Mouse (Mus musculus): ENCODE measurements around the gene Dock6.
"Not testable (repeated sequence)": the region's sequence is repeated elsewhere in the genome, so short reads cannot be mapped to it uniquely, and the experiment has no call there.

Dock6 gene

GRCm38 (mm10) chr9:21852128-21853091, at the start of gene Dock6:
Gene Dock6, minus strand, starts transcription at chr9:21852635.
- DNase-seq (ENCODE audit: low read depth, low spot score) = peak; percentile 73

GRCm38 (mm10) chr9:21901223-21901820, 48.9 kb upstream of the Dock6 start:
- DNase-seq (ENCODE audit: low read depth, low spot score) = peak; percentile 78

- DNase-seq (ENCODE audit: low read depth, low spot score) = no peak
Measured at GRCm38 (mm10) chr9:21889229-21889628, 36.8 kb upstream of the Dock6 start.

- DNase-seq (ENCODE audit: low read depth, low spot score) = no peak
Measured at GRCm38 (mm10) chr9:21876601-21877000, 24.2 kb upstream of the Dock6 start.

- DNase-seq (ENCODE audit: low read depth, low spot score) = no peak
Measured at GRCm38 (mm10) chr9:21872204-21872603, 19.8 kb upstream of the Dock6 start.

DNA sequence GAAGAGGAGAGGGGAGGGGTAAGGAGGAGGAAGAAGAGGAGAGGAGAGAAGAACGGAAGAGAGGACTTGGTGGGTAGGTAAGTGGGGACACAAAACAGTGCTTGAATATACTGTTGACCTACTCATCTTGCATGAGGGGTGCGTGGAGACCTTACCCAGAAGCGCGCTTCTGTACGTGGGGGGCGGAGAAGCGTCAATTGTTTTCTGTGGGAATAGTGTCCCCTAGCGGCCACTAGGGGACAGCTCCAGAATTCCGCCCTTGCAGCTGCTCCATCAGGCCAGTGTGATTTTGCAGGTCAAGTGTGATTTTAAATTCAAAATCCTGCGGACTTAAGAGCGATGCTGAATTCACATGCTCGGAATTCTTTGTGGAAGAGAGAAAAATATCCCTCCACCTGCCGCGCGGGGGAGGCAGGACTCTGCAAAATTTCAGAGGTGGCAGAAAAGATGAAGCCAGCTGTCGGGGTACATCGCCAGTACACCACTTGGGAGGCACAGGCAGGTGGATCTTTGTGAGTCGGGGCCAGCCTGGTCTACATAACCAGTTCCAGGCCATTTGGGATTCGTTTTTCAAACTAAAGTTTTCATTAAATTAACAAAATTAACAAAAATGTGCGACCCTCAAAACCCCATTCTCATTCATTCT, 18.6 kb upstream of the Dock6 start:
- peak; percentile 37 for DNase-seq (ENCODE audit: low read depth, low spot score)

- DNase-seq (ENCODE audit: low read depth, low spot score) = not testable (repeated sequence)
Measured at GRCm38 (mm10) chr9:21869290-21869689, 16.9 kb upstream of the Dock6 start.

GRCm38 (mm10) chr9:21867726-21868125, 15.3 kb upstream of the Dock6 start:
- no peak for DNase-seq (ENCODE audit: low read depth, low spot score)

GRCm38 (mm10) chr9:21866641-21867040, 14.2 kb upstream of the Dock6 start:
- no peak for DNase-seq (ENCODE audit: low read depth, low spot score)

GRCm38 (mm10) chr9:21865673-21866398, 13.4 kb upstream of the Dock6 start:
- no peak for DNase-seq (ENCODE audit: low read depth, low spot score)

DNA sequence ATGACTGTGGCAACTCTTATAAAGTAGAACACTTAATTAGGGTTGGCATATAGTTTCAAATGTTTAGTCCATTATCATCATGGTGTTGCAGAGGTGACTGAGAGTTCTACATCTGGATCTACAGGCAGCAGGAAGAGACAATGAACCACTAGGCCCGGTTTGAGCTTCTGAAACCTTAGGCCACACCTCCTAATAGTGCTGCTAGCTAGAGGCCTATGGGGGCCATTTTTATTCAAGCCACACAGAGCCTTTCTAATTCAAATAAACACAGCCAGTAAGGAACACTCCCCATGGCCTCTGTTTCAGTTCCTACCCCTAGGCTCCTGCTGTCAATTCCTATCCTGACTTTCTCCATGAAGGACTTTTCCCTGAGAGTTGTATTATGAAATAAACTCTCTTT, 9.7 kb upstream of the Dock6 start:
- DNase-seq (ENCODE audit: low read depth, low spot score) = no peak

DNA sequence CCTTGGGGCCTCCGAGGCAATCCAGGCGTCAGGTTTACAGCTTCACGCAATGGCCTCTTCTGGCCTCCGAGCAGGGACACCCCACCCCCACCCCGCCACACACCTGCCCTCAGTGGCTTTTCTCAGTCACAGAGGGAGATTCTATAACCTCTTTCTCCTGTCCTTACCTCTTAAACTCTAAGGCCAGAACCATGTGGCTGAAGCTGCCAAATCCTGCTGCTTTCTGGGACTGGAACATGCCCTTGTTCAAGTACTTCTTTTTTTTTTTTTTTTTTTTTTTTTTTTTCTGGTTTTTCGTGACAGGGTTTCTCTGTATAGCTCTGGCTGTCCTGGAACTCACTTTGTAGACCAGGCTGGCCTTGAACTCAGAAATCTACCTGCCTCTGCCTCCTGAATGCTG, 7.9 kb upstream of the Dock6 start:
- DNase-seq (ENCODE audit: low read depth, low spot score) = not testable (repeated sequence)

DNA sequence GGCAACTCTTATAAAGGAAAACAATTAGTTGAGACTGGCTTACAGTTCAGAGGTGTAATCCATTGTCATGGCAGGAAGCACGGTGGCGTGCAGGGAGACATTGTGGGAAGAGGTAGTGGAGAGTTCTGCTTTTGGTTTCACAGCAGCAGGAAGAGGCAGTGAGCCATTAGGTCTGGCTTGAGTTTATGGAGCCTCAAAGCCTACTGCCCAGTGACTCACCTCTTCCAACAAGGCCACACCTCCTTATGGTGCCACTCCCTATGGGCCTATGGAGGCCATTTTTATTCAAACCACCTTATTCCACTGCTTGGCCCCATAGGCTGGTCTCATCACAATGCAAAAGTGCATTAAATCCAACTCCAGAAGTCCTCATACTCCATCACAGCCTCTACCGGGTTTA, 7.2 kb upstream of the Dock6 start:
- DNase-seq (ENCODE audit: low read depth, low spot score) = no peak

DNA sequence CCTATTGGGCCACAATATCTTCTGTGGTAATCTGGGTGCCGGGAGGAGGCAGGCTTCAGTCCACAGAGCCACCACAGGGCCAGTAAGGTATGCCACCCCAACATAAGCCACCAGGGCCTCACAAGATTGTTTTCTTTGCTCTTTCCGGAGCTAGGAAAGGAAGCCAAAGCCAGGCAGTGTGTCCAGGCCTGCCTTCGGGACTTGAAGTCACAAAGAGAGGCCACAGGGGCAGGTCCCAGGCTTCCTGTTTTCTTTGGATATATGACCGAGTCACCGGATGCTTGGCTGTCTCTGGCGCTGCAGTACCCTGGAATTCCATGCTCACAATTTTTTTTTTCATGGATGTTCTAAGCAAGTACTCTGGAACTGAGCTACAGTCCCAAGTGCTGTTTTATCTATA, 5.6 kb upstream of the Dock6 start:
- no peak for DNase-seq (ENCODE audit: low read depth, low spot score)

DNA sequence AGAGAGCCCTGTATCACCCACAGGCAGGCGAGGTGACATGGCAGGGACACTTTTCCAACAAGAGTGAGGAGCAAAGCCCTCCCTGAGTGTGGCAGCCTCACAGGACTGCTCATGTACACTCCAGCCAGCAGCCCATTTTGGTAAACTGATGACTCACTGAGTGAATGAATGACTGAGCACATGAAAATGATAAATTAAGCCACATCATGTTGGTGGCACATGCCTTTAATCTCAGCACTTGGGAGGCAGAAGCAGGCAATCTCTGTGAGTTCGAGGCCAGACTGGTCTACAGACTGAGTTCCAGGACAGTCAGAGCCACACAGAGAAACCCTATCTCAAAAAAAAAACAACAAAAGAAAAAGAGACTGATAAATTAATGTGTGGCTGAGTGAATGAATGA, 5.1 kb upstream of the Dock6 start:
- no peak for DNase-seq (ENCODE audit: low read depth, low spot score)

- DNase-seq (ENCODE audit: low read depth, low spot score) = no peak
Measured at GRCm38 (mm10) chr9:21854894-21855293, 2.5 kb upstream of the Dock6 start.

- no peak for DNase-seq (ENCODE audit: low read depth, low spot score)
Measured at GRCm38 (mm10) chr9:21853961-21854360, 1.5 kb upstream of the Dock6 start.

GRCm38 (mm10) chr9:21851084-21851483, 1.4 kb downstream of the Dock6 start:
- no peak for DNase-seq (ENCODE audit: low read depth, low spot score)

DNA sequence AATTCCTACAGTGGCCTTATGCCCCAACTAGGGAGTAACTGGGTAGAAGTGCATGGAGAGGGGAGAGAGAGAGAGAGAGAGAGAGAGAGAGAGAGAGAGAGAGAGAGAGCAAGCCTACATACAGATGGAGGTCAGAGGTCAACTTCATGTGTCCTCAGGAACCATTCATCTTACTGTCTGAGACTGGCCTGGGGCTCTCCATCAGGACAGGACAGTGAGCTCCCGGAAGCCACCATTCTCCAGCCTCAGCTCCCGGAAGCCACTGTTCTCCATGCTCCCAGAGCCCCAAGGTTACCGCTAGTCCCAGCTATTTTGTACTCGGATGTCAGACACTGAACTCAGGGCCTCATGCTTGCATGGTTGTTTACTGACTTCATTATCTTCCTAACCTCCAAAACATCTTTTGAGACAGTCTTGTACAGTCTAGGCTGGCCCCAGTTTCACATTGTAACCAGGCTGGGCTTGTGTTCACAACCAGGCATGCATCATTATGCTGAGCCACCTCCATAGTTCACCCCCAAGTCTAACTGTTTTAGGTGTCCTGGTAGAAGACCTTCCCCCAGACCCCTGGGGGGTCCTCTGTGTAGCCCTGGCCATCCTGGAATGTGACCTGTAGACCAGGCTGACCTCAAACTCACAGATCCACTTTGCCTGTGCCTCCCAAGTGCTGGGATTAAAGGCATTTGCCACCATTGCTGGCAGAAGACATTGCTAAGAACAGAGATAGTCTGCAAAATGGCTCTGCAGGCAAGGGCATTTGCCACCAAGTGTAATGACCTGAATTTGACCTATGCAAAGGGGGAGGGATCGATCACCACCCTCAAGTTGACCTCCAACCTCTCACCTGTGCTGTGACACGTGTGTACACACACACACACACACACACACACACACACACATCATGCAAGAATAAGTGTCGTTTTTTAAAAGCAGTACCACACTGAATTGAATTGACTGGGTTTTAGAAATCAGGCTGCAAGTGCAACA, 2.5 kb downstream of the Dock6 start:
- DNase-seq (ENCODE audit: low read depth, low spot score) = no peak

DNA sequence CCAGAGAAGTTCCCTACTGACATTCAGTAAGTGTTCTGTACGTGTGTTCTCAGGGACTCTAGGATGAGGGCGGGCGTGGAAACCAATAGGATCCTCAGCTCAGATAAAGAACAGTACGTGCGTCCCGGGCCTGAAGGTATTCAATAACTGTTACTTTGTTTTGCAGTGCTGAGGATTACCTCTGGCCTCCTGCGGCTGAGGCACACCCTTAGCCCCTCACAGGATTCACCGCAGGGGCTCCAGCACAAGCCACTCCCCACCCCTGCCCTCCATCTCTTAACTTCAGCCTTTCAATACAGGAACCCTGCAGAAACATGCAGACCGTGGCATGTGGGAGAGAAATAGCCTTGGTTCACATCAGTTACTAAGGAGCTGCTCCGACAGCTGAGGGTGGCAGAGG, 4.5 kb downstream of the Dock6 start:
- DNase-seq (ENCODE audit: low read depth, low spot score) = no peak

DNA sequence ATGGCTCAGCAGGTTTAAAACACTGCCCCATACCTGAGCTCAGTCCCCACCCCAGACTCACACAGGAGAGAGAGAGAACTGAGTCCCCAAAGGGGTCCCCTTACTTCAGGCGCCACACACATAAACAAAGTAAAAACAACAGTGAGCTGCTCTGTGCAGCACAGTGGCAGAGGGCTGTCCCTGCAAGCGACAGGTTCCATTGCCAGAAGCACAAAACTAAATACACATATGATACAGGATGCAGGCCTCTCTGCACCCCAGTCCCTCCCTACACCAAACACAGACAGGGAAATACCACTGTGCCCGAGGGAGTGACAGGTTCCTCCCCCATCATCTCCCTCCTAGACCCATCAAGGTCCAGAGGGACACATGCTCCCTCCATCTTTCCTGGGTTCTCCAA, 5.0 kb downstream of the Dock6 start:
- DNase-seq (ENCODE audit: low read depth, low spot score) = no peak

Data from retina, postnatal 7 days (tissue).